Mouse (Mus musculus): ENCODE results near the gene Gm49321. TPM values are rescaled to one million over a fixed set of nuclear protein-coding genes. Genes with fewer than 3 reads are reported as not detected.
A peak's percentile ranks its signal among the peaks of the same experiment; 100 is the strongest.

Gm49321 gene
- polyA plus RNA-seq, 2 experiments, result 1.8 TPM; not detected in 1

DNA sequence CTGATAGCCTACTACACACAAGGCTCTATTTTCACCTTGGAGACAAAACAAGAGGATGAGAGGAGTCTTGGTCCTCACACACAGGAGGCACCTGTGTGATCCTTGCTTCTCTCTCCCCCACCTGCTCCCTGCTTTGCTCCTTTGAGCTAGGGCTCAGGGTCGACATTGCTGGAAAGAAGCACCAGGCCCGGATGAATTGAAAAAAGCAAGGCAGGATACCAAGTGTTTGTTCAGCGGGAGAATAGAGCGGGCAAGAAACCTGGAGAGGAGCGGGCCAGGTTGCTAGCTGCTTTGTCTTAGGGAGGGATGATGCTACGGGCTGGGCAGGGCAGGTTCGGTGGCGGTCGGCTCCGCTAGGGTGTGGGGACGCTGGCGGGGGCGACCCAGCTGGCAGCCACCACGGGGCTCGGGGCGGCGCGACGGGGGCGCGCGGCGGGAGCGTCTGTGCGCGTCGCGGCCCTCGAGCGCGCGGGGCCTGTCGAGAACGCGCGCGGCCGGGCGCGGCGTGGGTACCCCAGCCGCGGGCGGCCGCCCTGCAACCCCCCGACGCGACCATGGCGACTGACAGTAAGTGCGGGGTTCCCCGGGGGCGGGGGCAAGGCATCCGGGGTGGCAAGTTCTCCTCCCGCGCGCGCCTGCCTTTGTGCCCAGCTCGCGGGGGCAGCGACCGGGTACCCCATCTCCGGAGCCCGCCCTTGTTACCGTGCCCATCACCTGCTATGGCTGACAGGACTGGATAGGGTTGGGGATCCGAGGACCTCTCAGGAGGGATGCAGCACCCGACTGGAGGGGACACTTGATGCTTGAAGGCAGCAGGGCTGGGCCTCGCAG lies 60.1 kb downstream of the Gm49321 start, which contains the start of gene Syt16:
TSS of gene Syt16 (plus strand) at position 365 of the 831 bp plus-strand sequence.
- H3K4me3 ChIP-seq (ENCODE audit: insufficient read depth in 1 of 2, low read depth in 2 of 2, low read length in 2 of 2), result peak within 1 kb of the TSS in 1 of 2 experiments; percentile 34; a peak in 2 of 4 replicates
- ATAC-seq (ENCODE audit: insufficient read depth) (no peak), DNase-seq (ENCODE audit: low read depth in 3 of 3, low spot score in 3 of 3) (no peak)
- no peak within 1 kb of the TSS for H3K9ac ChIP-seq (replicated peaks)
- H3K4me1 ChIP-seq (replicated peaks; ENCODE audit: control insufficient read depth in 2 of 2, insufficient read depth in 2 of 2, low read length in 1 of 2), result no peaks in the 10 kb centered on the region
- 2% methylated on average over 65 of the region's 67 CpGs for WGBS (ENCODE audit: insufficient replicate concordance)
- H3K9me3 ChIP-seq (ENCODE audit: control insufficient read depth, low read length), result no peaks in the 10 kb centered on the region
- no peak within 1 kb of the TSS for H3K27ac ChIP-seq
- TF ChIP-seq CTCF (IDR thresholded peaks at IDR 0.05; ENCODE audit: low read depth), result no peak
- no peak for TF ChIP-seq EP300 (IDR thresholded peaks at IDR 0.05; ENCODE audit: low read depth)
- no peaks in the 10 kb centered on the region for H3K36me3 ChIP-seq (replicated peaks; ENCODE audit: control insufficient read depth, insufficient read depth, low read depth)
- H3K27me3 ChIP-seq (ENCODE audit: control insufficient read depth, insufficient read depth, low read length), result peaks cover 31% of the 10 kb centered on the region
- H3K4me2 ChIP-seq (ENCODE audit: low read depth), result peak within 1 kb of the TSS; percentile 49

DNA sequence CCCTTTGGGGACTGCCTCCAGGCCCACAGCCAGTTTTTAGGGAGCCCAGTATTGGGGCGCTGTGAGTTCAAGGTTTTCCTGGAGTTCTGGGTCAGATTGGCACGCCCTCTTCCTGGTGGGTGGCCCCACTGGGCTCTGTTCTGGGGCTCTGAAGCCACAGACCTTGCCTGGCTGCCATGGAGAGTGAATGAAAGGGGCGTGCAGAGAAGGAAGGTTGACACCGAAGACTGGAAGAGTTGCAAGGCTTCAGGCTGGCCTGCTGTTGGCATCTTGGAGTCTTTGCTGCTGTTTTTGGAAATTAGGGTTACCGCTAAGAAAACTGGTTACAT lies 60.6 kb downstream of the Gm49321 start:
- peaks cover 31% of the 10 kb centered on the region for H3K27me3 ChIP-seq (ENCODE audit: control insufficient read depth, insufficient read depth, low read length)
- no peak for TF ChIP-seq EP300 (IDR thresholded peaks at IDR 0.05; ENCODE audit: low read depth)
- TF ChIP-seq CTCF (IDR thresholded peaks at IDR 0.05; ENCODE audit: low read depth), result no peak

DNA sequence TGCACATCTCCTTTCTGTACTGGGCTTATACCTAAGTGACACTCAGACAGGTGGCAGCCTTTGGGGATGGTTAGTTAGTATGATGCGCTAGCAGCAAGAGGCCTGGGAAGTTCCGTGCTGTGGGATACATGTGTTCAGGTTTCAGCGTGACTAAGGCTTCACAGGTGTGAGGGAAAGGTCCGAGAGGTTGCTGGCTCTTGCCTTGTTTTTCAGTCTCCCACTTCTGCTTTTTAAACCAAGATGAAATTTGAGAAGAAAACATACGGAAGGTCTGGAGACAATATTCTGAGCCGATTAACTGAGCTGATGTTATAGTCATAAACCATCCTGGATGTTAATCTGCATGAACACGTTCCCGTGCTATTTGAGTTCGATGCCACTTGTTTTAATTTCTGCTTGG lies 65.0 kb downstream of the Gm49321 start:
- no peaks in the 10 kb centered on the region for H3K36me3 ChIP-seq (replicated peaks; ENCODE audit: control insufficient read depth, insufficient read depth, low read depth)
- WGBS (ENCODE audit: insufficient replicate concordance), result 64% methylated on average over 9 of the region's 9 CpGs
- no peak overlapping the region for H3K9ac ChIP-seq (replicated peaks)
- H3K9me3 ChIP-seq (ENCODE audit: control insufficient read depth, low read length), result no peaks in the 10 kb centered on the region
- H3K4me1 ChIP-seq (replicated peaks; ENCODE audit: control insufficient read depth in 2 of 2, insufficient read depth in 2 of 2, low read length in 1 of 2), result no peaks in the 10 kb centered on the region
- H3K4me3 ChIP-seq (ENCODE audit: insufficient read depth in 1 of 2, low read depth in 2 of 2, low read length in 2 of 2), result no peak overlapping the region
- H3K4me2 ChIP-seq (ENCODE audit: low read depth), result no peak overlapping the region
- H3K27me3 ChIP-seq (ENCODE audit: control insufficient read depth, insufficient read depth, low read length), result peaks cover 17% of the 10 kb centered on the region
- TF ChIP-seq EP300 (IDR thresholded peaks at IDR 0.05; ENCODE audit: low read depth) (no peak), CTCF (IDR thresholded peaks at IDR 0.05; ENCODE audit: low read depth) (no peak)
- ATAC-seq (ENCODE audit: insufficient read depth) (no peak), DNase-seq (ENCODE audit: low read depth in 3 of 3, low spot score in 3 of 3) (no peak)
- no peak overlapping the region for H3K27ac ChIP-seq

More for the DNA sequence above, 60.6 kb downstream of the Gm49321 start:
- no peaks in the 10 kb centered on the region for H3K4me1 ChIP-seq (replicated peaks; ENCODE audit: control insufficient read depth in 2 of 2, insufficient read depth in 2 of 2, low read length in 1 of 2)
- no peak overlapping the region for H3K27ac ChIP-seq
- H3K4me2 ChIP-seq (ENCODE audit: low read depth), result no peak overlapping the region; the same call in 1 of the 2 replicates
- DNase-seq (ENCODE audit: low read depth in 3 of 3, low spot score in 3 of 3) (no peak), ATAC-seq (ENCODE audit: insufficient read depth) (no peak)
- no peaks in the 10 kb centered on the region for H3K36me3 ChIP-seq (replicated peaks; ENCODE audit: control insufficient read depth, insufficient read depth, low read depth)
- WGBS (ENCODE audit: insufficient replicate concordance), result 30% methylated on average over 5 of the region's 5 CpGs
- H3K4me3 ChIP-seq (ENCODE audit: insufficient read depth in 1 of 2, low read depth in 2 of 2, low read length in 2 of 2), result no peak overlapping the region
- H3K9ac ChIP-seq (replicated peaks), result no peak overlapping the region
- no peaks in the 10 kb centered on the region for H3K9me3 ChIP-seq (ENCODE audit: control insufficient read depth, low read length)

DNA sequence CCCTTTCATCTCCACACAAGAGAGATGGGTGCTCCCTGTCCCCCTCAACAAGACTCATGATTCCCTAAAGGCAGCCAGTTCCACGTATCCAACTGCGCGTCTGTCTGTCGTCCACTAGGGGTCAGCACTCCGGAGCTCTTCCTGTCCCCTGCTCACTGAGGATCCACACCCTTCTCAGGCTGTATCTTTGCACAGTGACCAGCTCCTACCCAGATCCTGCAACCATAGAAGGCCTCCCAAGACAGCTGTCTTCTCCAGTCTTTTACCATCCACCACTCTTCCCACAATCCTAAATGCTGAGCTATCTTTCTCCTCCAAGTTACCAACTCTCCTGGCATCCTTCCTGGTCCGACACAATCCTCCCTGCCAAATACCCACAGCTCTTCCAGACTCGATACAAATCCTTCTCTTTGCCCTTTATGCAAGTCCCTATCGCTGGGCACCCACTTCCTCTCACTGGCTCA lies 72.0 kb downstream of the Gm49321 start:
- no peaks in the 10 kb centered on the region for H3K4me1 ChIP-seq (replicated peaks; ENCODE audit: control insufficient read depth in 2 of 2, insufficient read depth in 2 of 2, low read length in 1 of 2)
- ATAC-seq (ENCODE audit: insufficient read depth) (no peak), DNase-seq (ENCODE audit: low read depth in 3 of 3, low spot score in 3 of 3) (no peak)
- no peak for TF ChIP-seq EP300 (IDR thresholded peaks at IDR 0.05; ENCODE audit: low read depth)
- peak; percentile 86 for TF ChIP-seq CTCF (IDR thresholded peaks at IDR 0.05; ENCODE audit: low read depth)
- no peak overlapping the region for H3K27ac ChIP-seq
- H3K9me3 ChIP-seq (ENCODE audit: control insufficient read depth, low read length), result no peaks in the 10 kb centered on the region
- WGBS (ENCODE audit: insufficient replicate concordance), result 16% methylated on average over 8 of the region's 8 CpGs
- H3K4me2 ChIP-seq (ENCODE audit: low read depth), result no peak overlapping the region
- H3K27me3 ChIP-seq (ENCODE audit: control insufficient read depth, insufficient read depth, low read length), result no peaks in the 10 kb centered on the region
- no peak overlapping the region for H3K4me3 ChIP-seq (ENCODE audit: insufficient read depth in 1 of 2, low read depth in 2 of 2, low read length in 2 of 2)
- H3K9ac ChIP-seq (replicated peaks), result no peak overlapping the region
- no peaks in the 10 kb centered on the region for H3K36me3 ChIP-seq (replicated peaks; ENCODE audit: control insufficient read depth, insufficient read depth, low read depth)

DNA sequence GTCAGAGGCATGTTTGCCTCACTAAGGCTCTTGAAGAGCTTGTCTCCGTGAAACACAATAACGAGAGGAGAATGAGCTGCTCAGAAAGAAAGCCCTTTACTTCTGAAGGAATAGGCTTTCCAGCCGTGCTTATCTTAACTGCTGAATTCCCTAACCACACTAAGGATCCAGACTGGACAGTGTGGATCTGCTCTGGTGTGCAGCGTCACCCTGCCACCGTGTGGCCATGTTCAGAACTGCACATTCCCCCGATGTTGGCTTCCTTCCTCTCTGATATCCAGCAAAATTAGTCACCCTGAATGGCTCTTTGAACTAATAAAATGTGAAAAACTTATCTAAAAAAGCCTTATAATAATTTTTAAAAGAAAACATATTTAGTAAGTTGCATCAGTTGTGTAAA lies 76.3 kb downstream of the Gm49321 start:
- DNase-seq (ENCODE audit: low read depth in 3 of 3, low spot score in 3 of 3) (no peak), ATAC-seq (ENCODE audit: insufficient read depth) (no peak)
- TF ChIP-seq CTCF (IDR thresholded peaks at IDR 0.05; ENCODE audit: low read depth), result peak; percentile 93
- no peak for TF ChIP-seq EP300 (IDR thresholded peaks at IDR 0.05; ENCODE audit: low read depth)
- Histone ChIP-seq H3K27me3 (ENCODE audit: control insufficient read depth, insufficient read depth, low read length) (no peaks in the 10 kb centered on the region), H3K36me3 (replicated peaks; ENCODE audit: control insufficient read depth, insufficient read depth, low read depth) (no peaks in the 10 kb centered on the region), H3K27ac (no peak overlapping the region), H3K4me1 (replicated peaks; ENCODE audit: control insufficient read depth in 2 of 2, insufficient read depth in 2 of 2, low read length in 1 of 2) (no peaks in the 10 kb centered on the region), H3K4me2 (ENCODE audit: low read depth) (peak overlapping the region; percentile 22; the same call in 1 of the 2 replicates), H3K4me3 (ENCODE audit: insufficient read depth in 1 of 2, low read depth in 2 of 2, low read length in 2 of 2) (no peak overlapping the region; a peak in 1 of 4 replicates), H3K9me3 (ENCODE audit: control insufficient read depth, low read length) (no peaks in the 10 kb centered on the region), H3K9ac (replicated peaks) (no peak overlapping the region)
- WGBS (ENCODE audit: insufficient replicate concordance), result 4% methylated on average over 6 of the region's 6 CpGs

Data from liver, embryonic 14.5 days (tissue).